ENCODE assay signal across 8 mouse cellular contexts in the genomic region with DNA sequence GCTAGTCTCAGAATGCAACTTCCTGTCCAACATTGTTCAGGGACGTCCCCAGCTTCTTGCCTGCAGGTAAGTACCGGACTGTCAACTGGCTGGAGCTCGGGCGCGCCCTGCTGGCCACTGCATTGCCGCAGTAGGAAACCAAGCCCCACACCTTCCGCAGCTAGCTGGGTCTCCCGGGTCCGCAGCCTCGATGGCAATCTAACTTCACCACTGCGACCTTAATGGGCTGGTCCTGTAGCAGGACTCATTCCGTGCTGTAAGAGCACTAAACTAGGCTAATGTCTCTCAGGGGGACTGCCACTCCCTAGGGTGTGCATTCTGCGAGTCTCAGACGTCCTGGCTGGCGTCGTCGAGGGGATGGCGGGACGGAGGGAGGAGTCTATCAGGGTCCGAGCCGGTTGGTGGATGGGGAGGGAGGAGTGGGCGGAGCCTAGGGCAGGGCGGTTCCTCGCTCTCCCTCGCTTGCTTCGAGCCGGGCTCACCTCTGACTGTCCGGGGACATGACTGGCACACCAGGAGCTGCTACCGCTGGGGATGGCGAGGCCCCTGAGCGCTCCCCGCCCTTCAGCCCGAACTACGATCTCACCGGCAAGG. TPM values are rescaled to one million over a fixed set of nuclear protein-coding genes. Genes with fewer than 3 reads are reported as not detected.
DNase-seq lines count a peak whose midpoint lies in the region; ATAC-seq and TF ChIP-seq lines count a peak whose summit lies in the region.

No protein-coding gene starts in this region.

- TF ChIP-seq POLR2A in bone marrow macrophage, adult 2 months (IDR thresholded peaks at IDR 0.05; ENCODE audit: borderline replicate concordance, low read depth, low read length): no peak
- no peak for TF ChIP-seq POLR2A in embryonic fibroblast, embryonic 13.5 days (IDR thresholded peaks at IDR 0.05; ENCODE audit: low read depth, low read length)

- no peak overlapping the region for H3K27ac ChIP-seq in bone marrow macrophage, adult 2 months (ENCODE audit: insufficient read depth, low read depth, low read length)
- no peak overlapping the region for H3K27ac ChIP-seq in embryonic fibroblast, embryonic 13.5 days (ENCODE audit: insufficient read depth, low read length)
- H3K27ac ChIP-seq in heart, postnatal 0 days (ENCODE audit: low read depth): no peak overlapping the region
- H3K27ac ChIP-seq in lung, postnatal 0 days (ENCODE audit: low read length): no peak overlapping the region

- peak; percentile 92 for DNase-seq in ES-CJ7 (ENCODE audit: low read depth, low spot score)
- peak; percentile 64 for DNase-seq in heart, postnatal 0 days (ENCODE audit: low spot score)
- peak; percentile 85 to 88 for DNase-seq in kidney, postnatal 25 days
- DNase-seq in lung, postnatal 0 days (ENCODE audit: low spot score): peak; percentile 87
- DNase-seq in ovary, postnatal 14 days (ENCODE audit: low spot score): peak; percentile 56
- DNase-seq in thymus, postnatal 25 days: peak; percentile 92

- TF ChIP-seq EP300 in heart, postnatal 0 days (IDR thresholded peaks at IDR 0.05; ENCODE audit: low read depth): no peak
- TF ChIP-seq EP300 in lung, postnatal 0 days (IDR thresholded peaks at IDR 0.05): no peak

- TF ChIP-seq CTCF in bone marrow macrophage, adult 2 months (IDR thresholded peaks at IDR 0.05; ENCODE audit: low read depth, low read length): peak; percentile 98
- peak; percentile 82 for TF ChIP-seq CTCF in embryonic fibroblast, embryonic 13.5 days (IDR thresholded peaks at IDR 0.05; ENCODE audit: borderline replicate concordance, insufficient read depth, low read length)
- peak; percentile 73 for TF ChIP-seq CTCF in heart, postnatal 0 days (IDR thresholded peaks at IDR 0.05; ENCODE audit: low read depth)
- peak; percentile 91 for TF ChIP-seq CTCF in lung, postnatal 0 days (IDR thresholded peaks at IDR 0.05)

- 2% methylated on average over 35 of the region's 35 CpGs for WGBS in heart, postnatal 0 days
- 2% methylated on average over 35 of the region's 35 CpGs for WGBS in lung, postnatal 0 days

- no peak overlapping the region for H3K9ac ChIP-seq in heart, postnatal 0 days (replicated peaks; ENCODE audit: low read depth, low read length)
- H3K9ac ChIP-seq in lung, postnatal 0 days (replicated peaks; ENCODE audit: low read depth): no peak overlapping the region

- H3K4me3 ChIP-seq in bone marrow macrophage, adult 2 months (ENCODE audit: insufficient read depth, low read length): peak overlapping the region; percentile 40
- no peak overlapping the region for H3K4me3 ChIP-seq in embryonic fibroblast, embryonic 13.5 days (ENCODE audit: insufficient read depth, low read length)
- peak overlapping the region; percentile 28 for H3K4me3 ChIP-seq in heart, postnatal 0 days (ENCODE audit: low read depth, low read length)
- no peak overlapping the region for H3K4me3 ChIP-seq in lung, postnatal 0 days (ENCODE audit: low read depth, low read length)

- ATAC-seq in heart, postnatal 0 days (ENCODE audit: insufficient read depth, low read depth): peak; percentile 58
- ATAC-seq in lung, postnatal 0 days: peak; percentile 88

- no peaks in the 10 kb centered on the region for H3K36me3 ChIP-seq in heart, postnatal 0 days (replicated peaks; ENCODE audit: control insufficient read depth, insufficient read depth, low read length)
- H3K36me3 ChIP-seq in lung, postnatal 0 days (ENCODE audit: insufficient read depth, low read length): no peaks in the 10 kb centered on the region

- H3K9me3 ChIP-seq in heart, postnatal 0 days (replicated peaks; ENCODE audit: control insufficient read depth, low read length): 0 out of 2 replicates have a peak, but pooled peaks cover 4% of the 10 kb centered on the region
- peaks cover 5% of the 10 kb centered on the region; the same call in 1 of the 2 replicates for H3K9me3 ChIP-seq in lung, postnatal 0 days (ENCODE audit: low read length)

- peaks cover 38% of the 10 kb centered on the region for H3K27me3 ChIP-seq in heart, postnatal 0 days (ENCODE audit: control insufficient read depth, insufficient read depth, low read length)
- H3K27me3 ChIP-seq in lung, postnatal 0 days (replicated peaks; ENCODE audit: insufficient read depth, low read length): 0 out of 2 replicates have a peak, but pooled peaks cover 6% of the 10 kb centered on the region

- peak overlapping the region; percentile 46 for H3K4me2 ChIP-seq in heart, postnatal 0 days (ENCODE audit: low read depth, low read length)
- peak overlapping the region; percentile 43 for H3K4me2 ChIP-seq in lung, postnatal 0 days (replicated peaks; ENCODE audit: low read depth, low read length)

- peaks cover 9% of the 10 kb centered on the region for H3K4me1 ChIP-seq in bone marrow macrophage, adult 2 months (ENCODE audit: control insufficient read depth, insufficient read depth, low read length)
- H3K4me1 ChIP-seq in embryonic fibroblast, embryonic 13.5 days (ENCODE audit: control insufficient read depth, insufficient read depth, low read length): no peaks in the 10 kb centered on the region
- H3K4me1 ChIP-seq in heart, postnatal 0 days (ENCODE audit: control insufficient read depth, insufficient read depth): no peaks in the 10 kb centered on the region
- peaks cover 7% of the 10 kb centered on the region; the same call in 1 of the 2 replicates for H3K4me1 ChIP-seq in lung, postnatal 0 days (ENCODE audit: insufficient read depth, low read depth, low read length)

RNA-seq across cellular contexts. Expression of gene Slc9a3r1, which starts 9.3 kb away (rescaled TPM):
- 76.2 and 78.8 TPM in 2 replicates for polyA plus RNA-seq in bone marrow macrophage, adult 2 months (2012; ENCODE audit: insufficient read depth, insufficient read length, missing spikeins)
- polyA plus RNA-seq in embryonic fibroblast, embryonic 13.5 days (2011; ENCODE audit: insufficient read length, low read depth, missing spikeins): 22.3 and 23.4 TPM in 2 replicates
- 11.3 and 13.6 TPM in 2 replicates for total RNA-seq in heart, postnatal 0 days (2014; rRNA removed; ENCODE audit: low replicate concordance)
- polyA plus RNA-seq in heart, postnatal 0 days (2015; fragmentation: Nextera tagmentation; extraction: Ambion mirVana): 12.3 and 14.2 TPM in 2 replicates
- polyA plus RNA-seq in lung, postnatal 0 days (2015; fragmentation: Nextera tagmentation; extraction: Ambion mirVana): 56.9 and 71.2 TPM in 2 replicates

RNA-seq across cellular contexts. Expression of gene Cd300lf, which starts 20.0 kb away (rescaled TPM):
- polyA plus RNA-seq in bone marrow macrophage, adult 2 months (2012; ENCODE audit: insufficient read depth, insufficient read length, missing spikeins): 1.9 and 2.9 TPM in 2 replicates
- polyA plus RNA-seq in embryonic fibroblast, embryonic 13.5 days (2011; ENCODE audit: insufficient read length, low read depth, missing spikeins): 0.81 TPM in 1 of 2 replicates, not detected in the other
- total RNA-seq in heart, postnatal 0 days (2014; rRNA removed; ENCODE audit: low replicate concordance): 0.15 and 3.3 TPM in 2 replicates
- polyA plus RNA-seq in heart, postnatal 0 days (2015; fragmentation: Nextera tagmentation; extraction: Ambion mirVana): 0.63 and 0.96 TPM in 2 replicates
- polyA plus RNA-seq in lung, postnatal 0 days (2015; fragmentation: Nextera tagmentation; extraction: Ambion mirVana): 12.7 and 13.1 TPM in 2 replicates

RNA-seq across cellular contexts. Expression of gene Tmem104, which starts 33.5 kb away (rescaled TPM):
- polyA plus RNA-seq in bone marrow macrophage, adult 2 months (2012; ENCODE audit: insufficient read depth, insufficient read length, missing spikeins): 40.2 and 42.7 TPM in 2 replicates
- polyA plus RNA-seq in embryonic fibroblast, embryonic 13.5 days (2011; ENCODE audit: insufficient read length, low read depth, missing spikeins): 11.6 and 13.3 TPM in 2 replicates
- total RNA-seq in heart, postnatal 0 days (2014; rRNA removed; ENCODE audit: low replicate concordance): 4.1 and 9.0 TPM in 2 replicates
- 6.0 and 6.4 TPM in 2 replicates for polyA plus RNA-seq in heart, postnatal 0 days (2015; fragmentation: Nextera tagmentation; extraction: Ambion mirVana)
- polyA plus RNA-seq in lung, postnatal 0 days (2015; fragmentation: Nextera tagmentation; extraction: Ambion mirVana): 9.6 and 10.5 TPM in 2 replicates

RNA-seq across cellular contexts. Expression of gene Nat9, which starts 33.9 kb away (rescaled TPM):
- polyA plus RNA-seq in bone marrow macrophage, adult 2 months (2012; ENCODE audit: insufficient read depth, insufficient read length, missing spikeins): 23.5 and 24.0 TPM in 2 replicates
- polyA plus RNA-seq in embryonic fibroblast, embryonic 13.5 days (2011; ENCODE audit: insufficient read length, low read depth, missing spikeins): 13.3 and 20.7 TPM in 2 replicates
- 7.7 and 8.0 TPM in 2 replicates for total RNA-seq in heart, postnatal 0 days (2014; rRNA removed; ENCODE audit: low replicate concordance)
- 21.1 and 21.6 TPM in 2 replicates for polyA plus RNA-seq in heart, postnatal 0 days (2015; fragmentation: Nextera tagmentation; extraction: Ambion mirVana)
- polyA plus RNA-seq in lung, postnatal 0 days (2015; fragmentation: Nextera tagmentation; extraction: Ambion mirVana): 30.3 and 30.8 TPM in 2 replicates

Comparison
In these comparisons a context has a peak if more than half of its experiments do, and no peak if none do; other contexts are left out.
1. H3K4me3 ChIP-seq: peak in bone marrow macrophage, adult 2 months (single experiment) and heart, postnatal 0 days (single experiment); none in embryonic fibroblast, embryonic 13.5 days (single experiment) and lung, postnatal 0 days (single experiment).
2. Peak in every context shown above with its lines, with median percentiles within 50 percentile points of each other: DNase-seq and CTCF ChIP-seq.